Mouse (Mus musculus): Measurements from ENCODE around the gene Sypl. TPM values are rescaled to one million over a fixed set of nuclear protein-coding genes. Genes with fewer than 3 reads are reported as not detected.
A peak's percentile ranks its signal among the peaks of the same experiment; 100 is the strongest.

The Sypl gene
- total RNA-seq, 1 experiment from 2014 or later, result 98.7 TPM

GRCm38 (mm10) chr12:33003339-33003965 lies 49.8 kb downstream of the Sypl start:
- DNase-seq, result no peak

- DNase-seq, result no peak
Measured at GRCm38 (mm10) chr12:33005858-33006257, 52.2 kb downstream of the Sypl start.

- DNase-seq, result no peak
Measured at GRCm38 (mm10) chr12:33007176-33007575, 53.5 kb downstream of the Sypl start.

- peak; percentile 49 for DNase-seq
Measured at GRCm38 (mm10) chr12:33008305-33009110, 54.8 kb downstream of the Sypl start.

GRCm38 (mm10) chr12:33009206-33009966 lies 55.7 kb downstream of the Sypl start:
- no peak for DNase-seq

- peak; percentile 66 for DNase-seq
Measured at GRCm38 (mm10) chr12:33010026-33010425, 56.3 kb downstream of the Sypl start.

- no peak for DNase-seq
Measured at GRCm38 (mm10) chr12:33014050-33014796, 60.5 kb downstream of the Sypl start.

GRCm38 (mm10) chr12:33015103-33015502 lies 61.4 kb downstream of the Sypl start:
- peak; percentile 37 for DNase-seq

- DNase-seq, result no peak
Measured at GRCm38 (mm10) chr12:33016824-33017705, 63.4 kb downstream of the Sypl start.

- DNase-seq, result no peak
Measured at GRCm38 (mm10) chr12:33018601-33019000, 64.9 kb downstream of the Sypl start.

- DNase-seq, result peak; percentile 81
Measured at GRCm38 (mm10) chr12:33020011-33020410, 66.3 kb downstream of the Sypl start.

- DNase-seq, result no peak
Measured at GRCm38 (mm10) chr12:33021140-33021539, 67.4 kb downstream of the Sypl start.

- DNase-seq, result no peak
Measured at GRCm38 (mm10) chr12:33021751-33022150, 68.1 kb downstream of the Sypl start.

- no peak for DNase-seq
Measured at GRCm38 (mm10) chr12:33024524-33024923, 70.8 kb downstream of the Sypl start.

- DNase-seq, result peak; percentile 90
Measured at GRCm38 (mm10) chr12:33027093-33027492, 73.4 kb downstream of the Sypl start.

GRCm38 (mm10) chr12:33028109-33028691 lies 74.5 kb downstream of the Sypl start:
- peak; percentile 44 for DNase-seq

GRCm38 (mm10) chr12:33028708-33029107 lies 75.0 kb downstream of the Sypl start:
- no peak for DNase-seq
